Mouse (Mus musculus): ENCODE measurements at regions not wholly inside any gene's neighbourhood (a gene's known extent, or its start where the extent isn't known, plus 50 kb on each side); places are given as distances from the start of the nearest gene placed in this dataset.
A peak's percentile ranks its signal among the peaks of the same experiment; 100 is the strongest.

- Histone ChIP-seq H3K9me3 (replicated peaks; ENCODE audit: insufficient read depth, low read length) (no peaks in the 10 kb centered on the region), H3K27ac (ENCODE audit: control insufficient read depth, low read depth, low read length) (no peak overlapping the region), H3K9ac (ENCODE audit: control insufficient read depth, low read depth, low read length, poor library complexity, severe bottlenecking) (no peak overlapping the region), H3K36me3 (ENCODE audit: control insufficient read depth in 1 of 2, insufficient read depth in 2 of 2, low read length in 2 of 2) (no peaks in the 10 kb centered on the region), H3K4me1 (ENCODE audit: control insufficient read depth in 1 of 2, insufficient read depth in 2 of 2, low read length in 2 of 2) (no peaks in the 10 kb centered on the region), H3K27me3 (ENCODE audit: control insufficient read depth in 1 of 2, insufficient read depth in 2 of 2, low read length in 2 of 2) (peaks cover 4 to 8% of the 10 kb centered on the region in 2 experiments), H3K79me2 (ENCODE audit: control insufficient read depth, insufficient read depth, low read length, poor library complexity) (no peaks in the 10 kb centered on the region), H3K4me3 (ENCODE audit: control insufficient read depth in 1 of 2, insufficient read depth in 1 of 2, low read depth in 2 of 2, low read length in 2 of 2) (no peak overlapping the region)
- DNase-seq (ENCODE audit: low read depth, low spot score) = no peak
- TF ChIP-seq E2F4 (IDR thresholded peaks at IDR 0.05; ENCODE audit: borderline replicate concordance, low read depth, low read length) (no peak), GABPA (IDR thresholded peaks at IDR 0.05; ENCODE audit: low read depth, low read length) (no peak), TCF12 (IDR thresholded peaks at IDR 0.05; ENCODE audit: low read depth, low read length) (no peak), USF2 (IDR thresholded peaks at IDR 0.05; ENCODE audit: borderline replicate concordance in 1 of 2, insufficient read depth in 1 of 2, low read depth in 1 of 2, low read length in 2 of 2) (no peak)
Measured at GRCm38 (mm10) chr16:50814626-50815025, 223.7 kb upstream of the Ccdc54 start.

- Histone ChIP-seq H3K9ac (ENCODE audit: control insufficient read depth, low read depth, low read length, poor library complexity, severe bottlenecking) (no peak overlapping the region), H3K4me1 (ENCODE audit: control insufficient read depth in 1 of 2, insufficient read depth in 2 of 2, low read length in 2 of 2) (no peaks in the 10 kb centered on the region), H3K79me2 (ENCODE audit: control insufficient read depth, insufficient read depth, low read length, poor library complexity) (no peaks in the 10 kb centered on the region), H3K4me3 (ENCODE audit: control insufficient read depth in 1 of 2, insufficient read depth in 1 of 2, low read depth in 2 of 2, low read length in 2 of 2) (no peak overlapping the region), H3K27ac (ENCODE audit: control insufficient read depth, low read depth, low read length) (no peak overlapping the region), H3K36me3 (ENCODE audit: control insufficient read depth in 1 of 2, insufficient read depth in 2 of 2, low read length in 2 of 2) (no peaks in the 10 kb centered on the region), H3K9me3 (replicated peaks; ENCODE audit: insufficient read depth, low read length) (no peaks in the 10 kb centered on the region), H3K27me3 (ENCODE audit: control insufficient read depth in 1 of 2, insufficient read depth in 2 of 2, low read length in 2 of 2) (no peaks in the 10 kb centered on the region; a peak in 1 of 4 replicates)
- TF ChIP-seq MAZ (IDR thresholded peaks at IDR 0.05; ENCODE audit: low read depth, low read length) (no peak), NRF1 (IDR thresholded peaks at IDR 0.05; ENCODE audit: insufficient read depth, low read depth, low read length, poor library complexity, severe bottlenecking) (no peak), SMC3 (IDR thresholded peaks at IDR 0.05; ENCODE audit: low read depth, low read length) (peak; percentile 62), ZC3H11A (IDR thresholded peaks at IDR 0.05; ENCODE audit: low read depth, low read length) (peak; percentile 61), TBP (IDR thresholded peaks at IDR 0.05; ENCODE audit: low read depth, low read length) (no peak), CHD1 (IDR thresholded peaks at IDR 0.05; ENCODE audit: low read depth, low read length) (no peak), MAX (IDR thresholded peaks at IDR 0.05; ENCODE audit: low read length) (no peak), ZNF384 (IDR thresholded peaks at IDR 0.05; ENCODE audit: low read depth, low read length) (no peak), ETS1 (IDR thresholded peaks at IDR 0.05; ENCODE audit: low read depth, low read length) (no peak), NELFE (IDR thresholded peaks at IDR 0.05; ENCODE audit: low read depth, low read length) (no peak), RAD21 (IDR thresholded peaks at IDR 0.05; ENCODE audit: low read depth, low read length) (peak; percentile 81), TCF12 (IDR thresholded peaks at IDR 0.05; ENCODE audit: low read depth, low read length) (no peak), CTCF (IDR thresholded peaks at IDR 0.05 in 2 of 3, conservative IDR thresholded peaks at IDR 0.05 in 1 of 3; ENCODE audit: control insufficient read depth in 1 of 3, insufficient read depth in 1 of 3, low read depth in 2 of 3, low read length in 3 of 3, poor library complexity in 1 of 3, severe bottlenecking in 1 of 3) (peak; percentile 18 to 76 (median 69); a peak in 4 of 6 replicates), RCOR1 (IDR thresholded peaks at IDR 0.05; ENCODE audit: low read depth, low read length) (no peak), POLR2AphosphoS5 (IDR thresholded peaks at IDR 0.05; ENCODE audit: borderline replicate concordance, low read depth, low read length) (no peak), GATA1 (IDR thresholded peaks at IDR 0.05; ENCODE audit: low read depth, low read length) (no peak), MEF2A (IDR thresholded peaks at IDR 0.05; ENCODE audit: extremely low read depth, insufficient replicate concordance, low read depth, low read length, poor library complexity, severe bottlenecking) (no peak), TAL1 (IDR thresholded peaks at IDR 0.05; ENCODE audit: low read length) (no peak), JUND (IDR thresholded peaks at IDR 0.05; ENCODE audit: low read depth, low read length) (no peak), USF2 (IDR thresholded peaks at IDR 0.05; ENCODE audit: borderline replicate concordance in 1 of 2, insufficient read depth in 1 of 2, low read depth in 1 of 2, low read length in 2 of 2) (no peak), E2F4 (IDR thresholded peaks at IDR 0.05; ENCODE audit: borderline replicate concordance, low read depth, low read length) (no peak), CHD2 (IDR thresholded peaks at IDR 0.05; ENCODE audit: low read length) (no peak), POLR2AphosphoS2 (IDR thresholded peaks at IDR 0.05; ENCODE audit: low read length) (no peak), USF1 (IDR thresholded peaks at IDR 0.05; ENCODE audit: low read depth, low read length) (no peak)
- peak; percentile 44 for DNase-seq (ENCODE audit: low read depth, low spot score)
Measured at GRCm38 (mm10) chr16:50799145-50799794, 208.3 kb upstream of the Ccdc54 start.

All from MEL (cell line).